Mouse (Mus musculus) mouse trophoblast stem cell (cell line): Measurements from ENCODE around the gene Cramp1l.

Experiments used
- in situ Hi-C, 2 experiments: fragments of 300-500 bp; cut with MseI, MboI; formaldehyde crosslinking; loops; 2 replicates in 1 of 2; 3 replicates in 1 of 2; pipeline ENCODE4 v1.15.1; 2025

Cramp1l gene

DNA sequence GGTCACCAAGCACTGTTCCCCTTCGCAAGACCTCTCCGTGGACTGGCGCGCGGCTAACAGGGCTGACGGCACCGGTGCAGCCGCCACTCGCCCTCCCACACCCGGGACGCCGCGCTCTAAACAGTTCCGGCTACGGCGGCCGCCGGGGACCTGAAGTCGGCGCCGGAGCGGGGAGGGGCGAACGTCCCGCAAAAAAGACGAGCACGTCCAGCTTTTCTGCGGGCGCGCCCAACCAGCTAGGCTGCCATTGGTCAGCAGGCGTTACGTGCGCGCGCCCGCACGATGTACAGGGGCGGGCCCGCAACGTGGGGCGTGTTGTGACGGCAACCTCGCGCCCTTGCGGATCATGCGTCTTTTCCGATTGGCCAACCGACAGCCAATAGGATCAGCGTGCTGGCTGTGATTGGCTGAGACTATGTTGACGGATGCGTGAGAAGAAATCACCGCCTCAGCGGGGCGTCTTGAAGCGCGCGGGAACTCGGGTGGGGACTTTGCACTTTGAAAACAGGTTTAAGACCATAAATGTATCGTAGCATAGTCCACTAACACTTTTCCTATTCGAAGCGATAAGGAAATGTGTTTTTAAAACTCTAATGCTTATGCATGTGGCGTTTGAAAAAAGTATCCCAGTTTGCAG is at the start of gene Cramp1l, which contains the start of gene Ift140:
Gene Cramp1l, minus strand, starts transcription at position 134 of the 637 bp plus-strand sequence.
Gene Ift140, plus strand, starts transcription at position 431 of the 637 bp plus-strand sequence.
- in situ Hi-C loops = no loop called here

DNA sequence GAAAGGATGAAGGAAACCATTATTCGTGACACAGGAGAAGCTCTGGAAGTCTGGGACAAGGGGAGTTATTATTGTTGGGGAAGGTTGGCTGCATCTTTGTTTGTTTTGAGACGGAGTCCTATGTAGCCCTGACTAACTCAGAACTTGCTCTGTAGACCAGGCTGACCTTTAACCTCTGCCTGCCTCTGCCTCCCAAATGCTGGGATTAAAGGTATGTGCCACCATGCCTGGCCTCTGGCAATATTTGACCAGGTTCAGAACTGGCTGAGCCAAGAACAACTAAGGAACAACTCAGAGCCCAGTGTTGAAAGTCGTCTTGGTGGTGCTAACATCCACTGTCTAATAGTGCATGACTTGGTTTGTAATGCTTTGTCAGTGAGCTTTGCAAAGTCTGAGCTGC is 49.6 kb upstream of the Cramp1l start:
- in situ Hi-C loops = no loop called here

DNA sequence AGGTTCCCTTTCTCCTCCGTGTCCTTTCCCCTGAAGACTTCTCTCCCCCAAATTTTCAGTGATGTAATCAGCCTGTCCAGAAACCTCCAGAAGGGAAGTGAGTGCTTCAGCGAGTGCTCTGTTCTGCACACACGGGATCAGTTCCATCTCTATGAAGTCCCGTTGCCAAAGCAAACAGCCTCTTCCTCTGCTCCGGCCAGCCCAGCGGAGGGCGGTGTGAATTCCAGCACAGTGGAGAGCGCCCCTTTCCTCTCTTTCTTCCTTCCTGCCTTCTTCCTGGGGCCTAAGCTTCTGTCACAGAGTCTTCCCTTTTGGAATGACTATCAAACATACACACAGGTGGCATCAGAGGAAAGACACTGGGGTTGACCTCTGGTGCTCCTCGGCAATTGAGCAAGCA is 48.8 kb upstream of the Cramp1l start:
- in situ Hi-C loops = no loop called here

DNA sequence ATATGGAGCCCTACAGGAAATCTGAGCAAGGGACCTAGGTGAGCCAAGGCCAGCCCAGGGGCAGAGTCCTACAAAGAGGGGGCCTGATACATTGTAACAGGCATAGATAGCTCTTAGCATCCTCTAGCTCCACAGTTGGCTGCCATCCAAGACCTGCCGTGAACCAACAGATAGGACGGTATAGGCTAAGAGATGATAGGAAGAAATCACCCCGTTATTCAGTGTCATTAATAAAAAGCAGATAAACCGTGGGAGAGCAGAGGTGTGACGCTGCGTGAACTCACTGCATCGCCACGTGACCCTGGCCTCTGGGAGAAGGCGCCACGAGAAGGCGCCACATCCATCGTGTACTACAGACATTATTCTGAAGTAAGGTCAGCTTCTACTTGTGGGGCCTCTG is 48.3 kb upstream of the Cramp1l start:
- in situ Hi-C loops = no loop called here

DNA sequence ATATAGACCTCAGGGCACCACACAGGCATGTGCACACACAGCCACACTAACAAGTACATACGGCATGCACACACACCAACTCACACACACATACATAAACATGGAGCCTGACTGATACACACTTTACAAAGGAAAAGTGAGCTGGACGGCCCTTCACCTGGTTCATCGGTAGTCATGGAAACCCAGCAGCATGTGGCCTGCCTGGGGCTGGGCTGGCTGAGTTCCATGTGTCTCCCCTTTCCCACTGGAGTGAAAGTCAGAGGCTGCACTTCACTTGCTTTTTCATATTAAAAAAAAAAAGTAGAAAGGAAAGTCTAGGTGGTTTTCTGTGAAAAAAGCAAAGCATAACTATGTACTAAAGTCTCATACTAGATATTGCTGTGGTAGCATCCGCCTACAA is 47.7 kb upstream of the Cramp1l start:
- in situ Hi-C loops = no loop called here

DNA sequence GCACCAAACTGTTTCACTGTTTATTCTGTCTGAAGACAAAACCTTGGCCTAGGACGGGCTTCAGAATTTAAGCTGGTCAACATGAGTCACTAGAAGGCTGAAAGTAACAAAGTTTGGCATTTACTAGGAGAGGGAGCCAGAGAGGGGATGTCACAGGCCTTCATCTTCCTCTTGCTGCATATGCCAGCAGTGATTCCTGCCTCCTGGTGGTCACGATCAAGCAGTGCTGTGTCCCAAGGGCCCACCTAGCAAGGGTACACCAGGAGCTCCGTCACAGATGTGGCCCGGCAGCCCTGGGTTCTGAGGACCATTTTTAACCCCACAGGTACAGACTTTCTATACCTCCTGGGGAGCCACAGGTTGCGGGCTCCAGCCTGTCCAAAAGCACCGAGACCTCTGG is 41.5 kb upstream of the Cramp1l start:
- in situ Hi-C loops = no loop called here

DNA sequence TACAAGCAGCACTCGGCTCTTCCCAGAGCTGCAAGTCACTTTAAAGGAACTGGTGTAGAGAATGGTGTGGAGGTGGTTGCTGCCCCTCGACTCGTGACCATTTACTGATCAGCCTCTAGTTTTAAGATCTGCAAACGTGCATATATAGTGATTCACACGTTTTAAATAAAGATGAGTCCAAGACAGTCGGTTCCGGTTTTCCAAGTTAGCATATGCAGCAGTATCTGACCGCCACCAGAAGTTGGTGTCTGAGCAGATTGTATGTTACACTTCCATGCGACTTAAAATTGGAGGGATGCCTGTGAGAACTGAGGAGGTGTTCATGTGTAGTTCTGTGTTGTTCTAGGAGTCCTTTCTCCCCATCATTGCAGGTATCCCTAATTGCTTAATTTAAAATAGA is 37.7 kb upstream of the Cramp1l start:
- in situ Hi-C loops = no loop called here

DNA sequence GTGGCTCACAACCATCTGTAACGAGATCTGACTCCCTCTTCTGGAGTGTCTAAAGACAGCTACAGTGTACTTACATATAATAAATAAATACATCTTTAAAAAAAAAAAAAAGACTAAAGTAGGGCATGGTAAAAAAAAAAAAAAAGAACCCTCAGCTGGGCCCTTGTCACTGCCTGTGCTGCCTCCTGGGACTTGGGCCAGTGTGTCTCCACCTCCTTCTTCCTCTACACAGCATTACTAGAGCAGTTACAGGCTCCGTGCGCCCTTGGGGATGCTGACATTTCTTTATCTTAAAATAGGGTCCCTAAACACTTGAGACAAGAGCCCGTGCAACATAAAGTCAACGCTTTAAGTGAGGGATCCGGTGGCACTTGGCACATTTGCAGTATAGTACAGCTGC is 31.6 kb upstream of the Cramp1l start:
- in situ Hi-C loops = no loop called here

DNA sequence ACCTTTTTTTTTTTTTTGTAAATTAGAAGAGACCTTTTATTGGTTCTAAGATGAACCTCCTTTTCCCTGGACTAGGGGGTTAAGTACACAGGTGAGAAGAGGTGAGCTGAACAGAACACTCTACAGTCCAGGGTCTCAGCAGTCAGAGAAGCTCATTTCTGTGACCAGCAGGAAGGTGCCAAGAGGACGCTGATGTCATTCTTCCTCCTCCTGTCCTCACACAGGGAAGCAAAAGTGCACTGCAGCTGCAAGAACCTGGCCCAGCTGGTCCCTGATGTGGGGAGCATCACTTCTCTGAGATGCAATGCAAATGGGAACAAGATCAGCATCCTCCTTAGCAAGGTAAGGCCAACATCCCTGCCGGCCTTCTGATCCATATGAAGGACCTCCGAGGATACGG is 29.7 kb upstream of the Cramp1l start:
- in situ Hi-C loops = no loop called here

DNA sequence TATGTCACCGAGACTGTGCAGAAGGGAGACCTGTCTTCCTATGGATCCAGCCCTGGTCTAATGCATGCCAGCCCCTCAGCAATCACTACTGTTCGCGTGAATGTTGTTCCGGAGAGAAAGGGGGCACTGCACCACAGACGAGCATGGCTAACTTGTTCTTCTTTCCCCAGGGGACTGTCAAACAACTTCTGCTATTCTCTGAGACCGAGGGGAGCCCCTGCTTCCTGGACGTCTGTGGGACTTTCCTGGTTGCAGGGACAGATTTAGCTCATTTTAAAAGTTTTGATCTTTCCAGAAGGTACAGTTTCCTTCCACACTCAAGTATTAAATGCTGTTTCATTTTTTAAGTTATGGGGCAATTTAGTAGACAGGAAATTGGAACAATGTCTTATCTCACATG is 29.3 kb upstream of the Cramp1l start:
- in situ Hi-C loops = no loop called here

DNA sequence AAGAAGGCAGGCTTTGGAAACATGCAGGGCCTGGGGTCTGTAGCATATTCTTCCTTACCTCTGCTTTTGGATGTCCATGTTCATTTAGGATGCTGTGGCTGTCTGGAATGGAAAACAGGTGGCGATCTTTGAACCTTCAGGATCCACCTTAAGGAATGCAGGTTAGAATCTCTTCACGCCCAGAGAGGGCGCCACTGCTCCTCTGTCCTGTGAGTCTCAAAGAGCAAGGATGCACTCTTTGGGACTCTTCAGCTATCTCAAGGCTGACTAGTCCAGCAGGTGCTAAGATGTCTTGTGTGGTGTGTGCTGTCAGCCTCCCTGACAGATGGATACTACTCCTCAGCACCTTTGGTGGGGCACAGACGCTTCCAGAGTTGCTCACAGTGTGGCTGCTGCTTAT is 20.6 kb upstream of the Cramp1l start:
- in situ Hi-C loops = no loop called here

DNA sequence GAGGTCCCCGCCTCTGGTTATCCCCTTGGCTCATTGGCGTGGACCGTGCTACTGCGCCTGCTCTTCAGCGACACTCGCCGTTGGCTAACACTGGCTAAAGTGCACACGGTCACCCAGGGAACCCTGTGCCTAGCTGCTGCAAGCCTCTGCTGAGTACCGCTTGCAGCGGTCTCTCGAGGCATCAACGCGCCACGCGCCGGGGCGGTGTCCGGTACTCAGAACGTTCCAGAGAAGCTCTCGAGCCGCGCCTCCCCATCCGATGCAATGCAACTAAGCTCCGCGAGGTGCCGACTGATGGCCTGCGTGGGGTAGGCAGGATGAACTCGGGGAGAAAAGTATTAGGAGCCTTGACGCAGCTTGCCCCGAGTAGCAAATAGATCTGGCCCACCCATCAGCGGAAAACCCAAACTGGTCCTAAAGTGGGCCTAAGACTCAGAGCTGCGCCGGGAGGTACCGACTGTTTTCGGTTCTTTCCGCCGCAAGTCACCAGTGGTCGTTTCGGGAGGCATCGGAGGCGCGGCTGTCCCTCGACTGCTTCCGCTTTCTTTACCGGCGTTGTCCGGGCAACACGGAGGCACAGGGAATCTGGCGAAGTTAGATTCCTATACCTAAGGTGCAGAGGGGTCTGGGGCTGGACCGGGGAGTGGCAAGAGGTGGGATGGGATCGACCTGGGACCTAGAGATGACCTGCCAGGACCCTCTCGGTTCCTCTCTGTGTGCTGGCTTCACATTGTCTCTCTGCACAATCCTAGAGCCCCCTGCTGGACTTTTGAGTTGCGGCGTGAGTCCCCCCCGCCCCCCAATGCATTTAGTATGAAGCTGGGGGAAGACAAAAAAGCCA is 924 bp upstream of the Cramp1l start:
- in situ Hi-C loops = no loop called here

DNA sequence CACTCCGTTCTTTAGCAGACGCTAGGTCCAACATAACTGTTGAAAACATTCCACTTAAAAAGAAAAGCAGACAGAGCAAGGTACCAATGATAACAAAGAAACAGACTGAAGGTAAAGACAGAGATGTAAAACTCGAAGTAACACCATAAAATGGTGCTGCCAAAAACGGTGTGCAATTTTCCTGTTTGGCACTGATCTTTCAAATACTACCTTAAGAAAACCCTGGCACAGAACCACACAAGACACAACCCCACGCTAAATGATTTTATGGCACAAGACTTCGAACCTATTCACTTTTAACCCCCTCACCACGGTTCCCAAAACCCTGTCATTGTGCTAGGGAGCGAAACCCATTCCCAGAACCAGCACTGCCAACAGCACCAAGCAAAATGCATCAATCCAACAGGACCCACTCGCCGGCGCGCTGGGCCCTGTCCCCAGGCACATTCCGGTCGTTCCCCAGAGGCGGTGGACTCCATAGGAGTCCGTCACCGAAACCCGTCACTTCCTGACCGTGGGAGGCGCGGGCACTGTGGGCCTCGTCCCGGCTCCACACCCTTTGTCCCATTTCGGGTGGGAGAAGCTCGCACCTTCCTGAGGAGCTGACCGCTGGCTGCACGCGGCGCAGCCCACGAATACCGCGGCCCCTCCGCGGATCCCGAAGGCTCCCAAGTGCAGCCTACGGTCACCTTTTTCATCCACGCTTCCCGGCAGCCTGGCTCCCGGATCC is 582 bp downstream of the Cramp1l start:
- in situ Hi-C loops = no loop called here

DNA sequence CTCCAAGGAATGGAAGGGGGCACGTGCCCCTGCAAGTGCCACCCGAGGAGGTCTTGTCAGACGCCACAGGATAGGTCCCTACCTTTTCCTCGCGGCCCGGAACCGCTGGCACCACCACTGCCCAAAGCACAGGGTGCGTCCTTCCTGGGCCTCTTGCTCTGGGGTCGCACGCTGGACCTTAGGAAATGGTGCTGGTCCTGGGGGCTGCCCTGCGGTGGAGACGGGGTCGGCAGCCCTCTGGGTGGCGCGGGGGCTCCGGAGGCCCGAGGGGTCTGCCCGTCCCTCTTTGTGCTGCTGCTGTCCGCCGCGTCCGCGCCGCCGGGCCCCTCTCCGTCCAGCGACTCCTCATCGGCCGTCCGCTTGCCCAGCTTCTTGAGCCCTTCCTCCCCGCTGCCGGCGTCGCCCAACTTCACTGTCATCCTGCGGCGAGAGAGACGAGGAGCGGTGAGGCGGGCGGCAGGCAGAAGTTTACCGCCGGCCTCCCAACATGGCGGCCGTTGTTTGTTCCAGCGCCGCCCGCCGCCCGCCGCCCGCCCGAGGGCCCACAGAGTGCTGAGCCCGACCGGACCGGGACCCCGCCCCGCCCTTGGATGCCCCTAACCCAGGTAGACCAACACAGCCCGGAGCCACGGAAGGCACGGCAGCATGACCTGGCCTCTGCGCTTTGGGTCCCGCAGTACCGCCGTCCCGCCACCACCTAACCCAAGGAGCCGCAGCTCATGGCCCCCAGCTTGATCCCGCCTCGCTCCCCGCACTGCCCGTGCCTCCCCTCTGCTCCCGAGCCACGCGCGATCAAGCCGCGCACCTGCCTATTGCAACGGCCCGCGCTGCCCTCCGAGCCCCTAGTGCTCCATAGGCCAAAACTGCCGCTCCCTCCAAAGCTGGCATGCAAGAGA is 1.7 kb downstream of the Cramp1l start:
- in situ Hi-C loops = no loop called here

DNA sequence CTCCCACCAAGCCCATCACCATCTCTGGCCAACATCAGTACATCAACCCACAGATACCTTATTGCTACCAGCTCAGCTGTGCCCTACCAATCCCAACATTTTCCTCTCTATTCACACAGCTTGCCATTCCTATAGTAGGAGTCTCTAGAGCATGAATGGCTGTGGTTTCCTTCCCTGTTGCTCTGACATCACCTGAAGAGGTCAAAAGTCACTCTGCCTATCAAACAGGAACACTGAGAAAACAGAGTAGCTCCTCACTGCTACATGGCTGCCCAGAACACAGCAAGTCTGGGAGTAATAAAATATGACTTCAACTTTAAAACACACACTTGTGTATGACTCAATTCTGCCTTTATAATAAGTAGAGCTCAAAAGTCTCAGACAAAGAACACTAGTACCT is 8.1 kb downstream of the Cramp1l start:
- in situ Hi-C loops = no loop called here

DNA sequence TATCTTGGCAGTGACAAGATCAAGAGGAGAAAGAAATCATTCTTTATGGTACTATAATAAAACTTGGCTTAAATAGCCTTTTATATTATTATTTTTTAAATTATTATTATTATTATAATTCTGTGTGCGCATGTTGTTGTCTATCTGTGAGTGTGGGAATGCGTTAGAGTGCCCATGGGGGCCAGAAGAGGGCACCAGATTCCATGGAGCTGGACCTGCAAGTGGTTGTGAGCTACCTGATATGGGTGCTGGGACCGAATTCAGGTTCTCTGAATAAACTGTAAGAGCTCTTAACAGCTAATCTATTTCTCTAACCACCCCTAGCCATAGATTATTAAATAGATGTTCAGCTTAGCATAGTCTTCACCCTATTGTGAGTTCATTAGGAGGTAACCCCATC is 10.5 kb downstream of the Cramp1l start:
- in situ Hi-C loops = no loop called here

DNA sequence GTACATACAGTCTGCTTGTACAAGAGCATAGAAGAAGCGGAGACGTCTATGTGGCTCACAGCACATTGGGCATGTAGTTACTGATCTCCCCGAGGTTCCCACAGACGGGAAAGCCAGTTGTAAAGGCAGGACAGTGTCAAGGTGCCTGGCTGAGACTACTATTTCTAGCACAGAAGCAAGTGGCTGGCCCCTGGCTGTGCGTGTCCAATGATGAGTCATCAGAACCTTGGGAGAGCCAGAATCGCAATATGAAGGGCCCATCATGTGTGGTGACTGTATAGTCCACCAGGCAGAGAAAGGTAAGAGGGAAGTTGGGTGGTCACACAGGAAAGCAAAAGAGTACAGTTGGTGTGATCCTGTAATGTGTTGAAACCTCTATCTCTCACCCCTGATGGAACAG is 20.9 kb downstream of the Cramp1l start:
- in situ Hi-C loops = no loop called here

DNA sequence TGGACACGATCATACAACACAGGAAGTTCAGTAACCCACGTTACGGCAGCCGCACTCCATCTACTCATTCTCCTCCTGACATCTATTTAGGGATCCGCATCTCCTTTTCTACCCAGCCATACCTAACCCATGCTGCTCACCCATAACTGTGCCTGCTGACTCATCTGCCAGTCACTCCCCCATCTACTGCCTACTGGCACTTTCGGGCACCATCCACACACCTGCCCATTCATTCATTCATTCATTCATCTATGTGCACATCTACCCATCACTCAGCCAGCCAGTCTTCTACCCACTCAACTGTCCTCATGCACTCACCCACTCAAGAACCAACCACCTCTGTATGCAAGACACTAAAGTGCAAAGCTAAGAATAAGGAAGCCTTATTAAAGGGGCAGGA is 28.4 kb downstream of the Cramp1l start:
- in situ Hi-C loops = no loop called here

DNA sequence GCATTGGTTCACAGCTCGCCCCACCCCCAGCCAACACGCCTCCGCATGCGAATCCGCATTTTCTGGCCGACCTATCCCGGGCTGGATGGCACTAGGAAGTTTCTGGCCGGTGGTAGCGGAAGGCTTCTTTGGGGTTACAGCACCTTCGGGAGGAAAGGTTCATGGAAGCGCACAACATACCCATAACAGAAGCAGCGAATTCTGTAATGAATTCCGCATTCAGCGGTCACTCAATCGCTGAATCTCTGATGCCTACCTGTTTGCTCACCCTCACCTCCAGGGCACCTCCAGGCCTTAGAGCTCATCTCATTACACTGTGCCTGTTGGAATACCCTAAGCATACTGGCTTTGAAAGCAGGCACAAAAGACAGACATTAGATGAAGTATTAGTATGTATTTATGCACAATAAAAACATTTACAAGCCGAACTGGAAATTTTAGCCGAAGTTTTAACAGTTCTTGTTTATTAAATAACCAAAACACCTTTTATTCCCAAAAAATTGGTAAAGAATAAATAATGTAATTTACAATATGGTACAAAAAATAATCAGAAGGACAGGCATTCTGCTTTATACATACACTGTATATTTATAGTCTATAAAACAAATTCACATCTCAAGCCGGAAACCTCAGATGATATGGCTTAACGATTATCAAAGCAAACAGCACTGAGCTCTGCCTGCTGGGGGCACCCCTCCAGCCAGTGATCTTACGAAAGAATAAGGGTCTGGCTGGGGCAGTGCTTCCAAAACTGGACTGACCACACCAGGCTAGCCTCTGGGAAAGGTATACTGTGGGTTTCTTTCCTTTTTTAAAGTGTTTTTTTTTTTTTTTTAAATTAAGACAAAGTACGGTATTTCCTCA is 54.5 kb downstream of the Cramp1l start:
- in situ Hi-C loops = no loop called here

DNA sequence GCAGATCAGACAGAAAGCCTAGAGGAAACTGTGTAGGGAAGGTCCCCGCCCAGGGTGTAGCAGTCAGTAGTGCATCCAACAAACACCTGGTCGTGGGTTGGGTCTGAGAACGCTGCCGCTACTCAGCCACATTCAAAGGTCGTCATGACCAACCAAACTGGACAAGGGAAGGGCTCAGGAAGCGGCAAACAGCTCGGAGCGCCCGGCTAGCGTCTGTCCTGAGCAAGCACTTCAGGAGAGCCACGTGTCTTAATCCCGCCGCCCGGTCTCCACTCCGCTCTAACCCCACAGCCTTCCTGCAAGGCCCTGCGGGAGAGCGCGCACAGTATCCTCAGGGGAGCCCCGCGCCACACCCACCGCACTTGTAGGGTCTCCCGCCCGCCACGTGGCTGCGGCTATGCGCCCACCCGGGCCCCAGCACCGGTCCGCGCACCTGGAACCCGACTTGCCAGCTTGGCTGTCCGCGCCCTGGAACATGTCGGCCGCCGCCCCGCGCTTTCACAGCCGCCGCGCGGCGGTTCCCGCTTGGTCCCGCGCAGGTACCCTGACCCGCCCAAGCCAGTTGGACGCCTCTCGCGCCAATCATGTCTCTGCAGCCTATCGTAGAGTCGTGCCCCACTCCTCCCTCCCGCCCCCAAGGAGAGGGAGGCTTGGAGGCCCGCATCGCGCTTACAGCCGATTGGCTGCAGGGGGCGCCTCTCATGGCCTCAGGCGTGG is 55.3 kb downstream of the Cramp1l start, which contains the start of gene Jpt2:
Gene Jpt2, minus strand, starts transcription at position 555 of the 717 bp plus-strand sequence.
- in situ Hi-C loops = no loop called here
